Mouse (Mus musculus) urinary bladder, postnatal 10 days (tissue): ENCODE measurements at regions not wholly inside any gene's neighbourhood (a gene's known extent, or its start where the extent isn't known, plus 50 kb on each side); places are given as distances from the start of the nearest gene placed in this dataset.
A peak's percentile ranks its signal among the peaks of the same experiment; 100 is the strongest.

ENCODE experiments used
- DNase-seq: peaks from one replicate; pipeline ENCODE4 v3.0.0; 2022; ENCODE audit warnings: low spot score

GRCm38 (mm10) chr15:96944741-96945140 is 111.0 kb downstream of the Slc38a4 start:
- no peak for DNase-seq

GRCm38 (mm10) chr15:96942651-96943050 is 113.1 kb downstream of the Slc38a4 start:
- no peak for DNase-seq

GRCm38 (mm10) chr15:96938406-96938805 is 117.3 kb downstream of the Slc38a4 start:
- no peak for DNase-seq

- DNase-seq, result no peak
Observed at GRCm38 (mm10) chr15:96937623-96938022, 118.1 kb downstream of the Slc38a4 start.

GRCm38 (mm10) chr15:96936705-96937346 is 118.9 kb downstream of the Slc38a4 start:
- DNase-seq, result peak; percentile 57

GRCm38 (mm10) chr15:96936216-96936615 is 119.5 kb downstream of the Slc38a4 start:
- no peak for DNase-seq

- DNase-seq, result no peak
Observed at GRCm38 (mm10) chr15:96933451-96933850, 122.3 kb downstream of the Slc38a4 start.

GRCm38 (mm10) chr15:96930531-96930930 is 125.2 kb downstream of the Slc38a4 start:
- no peak for DNase-seq

GRCm38 (mm10) chr15:96929788-96930187 is 126.0 kb downstream of the Slc38a4 start:
- no peak for DNase-seq

- no peak for DNase-seq
Observed at GRCm38 (mm10) chr15:96928692-96929091, 127.1 kb downstream of the Slc38a4 start.

- DNase-seq, result no peak
Observed at GRCm38 (mm10) chr15:96927674-96928073, 128.1 kb downstream of the Slc38a4 start.

- no peak for DNase-seq
Observed at GRCm38 (mm10) chr15:96926660-96927059, 129.1 kb downstream of the Slc38a4 start.

GRCm38 (mm10) chr15:96916586-96916985 is 139.2 kb downstream of the Slc38a4 start:
- no peak for DNase-seq

GRCm38 (mm10) chr15:96915544-96915943 is 140.2 kb downstream of the Slc38a4 start:
- no peak for DNase-seq

- no peak for DNase-seq
Observed at GRCm38 (mm10) chr15:96914988-96915387, 140.8 kb downstream of the Slc38a4 start.

- no peak for DNase-seq
Observed at GRCm38 (mm10) chr15:96905520-96905919, 150.2 kb downstream of the Slc38a4 start.

- DNase-seq, result no peak
Observed at GRCm38 (mm10) chr15:96903461-96903860, 152.3 kb downstream of the Slc38a4 start.

- DNase-seq, result no peak
Observed at GRCm38 (mm10) chr15:96902781-96903180, 153.0 kb downstream of the Slc38a4 start.

- DNase-seq, result no peak
Observed at GRCm38 (mm10) chr15:96901616-96902015, 154.1 kb downstream of the Slc38a4 start.

- DNase-seq, result no peak
Observed at GRCm38 (mm10) chr15:96898285-96898684, 157.5 kb downstream of the Slc38a4 start.

- DNase-seq, result no peak
Observed at GRCm38 (mm10) chr15:96884901-96885300, 170.9 kb downstream of the Slc38a4 start.

GRCm38 (mm10) chr15:96883754-96884153 is 172.0 kb downstream of the Slc38a4 start:
- no peak for DNase-seq

GRCm38 (mm10) chr15:96882211-96882610 is 173.5 kb downstream of the Slc38a4 start:
- DNase-seq, result no peak

GRCm38 (mm10) chr15:96881519-96882170 is 174.1 kb downstream of the Slc38a4 start:
- DNase-seq, result no peak
